In the genomic region with DNA sequence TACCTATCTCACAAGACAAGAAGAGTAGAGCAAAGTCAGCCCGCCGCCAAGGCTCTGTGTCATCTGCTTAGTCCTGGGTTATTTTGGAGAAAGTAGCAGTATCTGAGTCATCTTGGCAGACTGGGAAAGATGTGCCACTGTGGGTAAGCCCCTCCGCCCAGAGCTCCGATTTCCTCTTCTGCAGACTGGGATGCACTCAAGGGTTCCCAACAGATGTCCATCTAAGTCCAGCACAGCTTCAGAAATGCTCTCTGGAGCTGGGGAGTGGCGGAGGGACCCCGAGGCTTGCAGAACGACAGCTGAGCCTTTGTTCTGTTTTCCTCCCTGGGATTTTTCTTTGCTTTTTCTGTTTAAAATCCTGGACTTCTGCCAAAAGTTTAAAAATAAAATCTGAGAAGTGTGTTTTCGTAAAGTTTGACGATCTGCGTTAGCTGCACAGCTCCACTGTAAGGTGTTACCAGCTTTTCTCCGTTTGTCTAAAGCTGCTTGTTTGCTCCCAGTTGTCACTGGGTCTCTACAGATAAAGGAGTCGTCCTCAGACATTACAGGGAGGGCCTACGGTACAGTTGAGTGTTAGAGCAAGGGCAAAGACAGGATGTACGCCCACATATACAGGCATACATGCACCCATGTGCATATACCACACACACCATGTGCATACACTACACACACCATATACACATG, we compare ENCODE assay signal across 11 mouse cellular contexts.
DNase-seq lines count a peak whose midpoint lies in the region; ATAC-seq and TF ChIP-seq lines count a peak whose summit lies in the region.
"Had no signal": no experiment of that assay in that cellular context is flagged by ENCODE, and none has a peak within 500 bp of the region (broad histone marks: within the 10 kb centered on the region; RNA-seq: fewer than 3 reads in every experiment).

No protein-coding gene starts in this region.

- H3ac ChIP-seq in myocyte (ENCODE audit: control insufficient read depth, insufficient read length) = no peak overlapping the region

- H3K9me3 ChIP-seq in hindbrain, embryonic 13.5 days = no peaks in the 10 kb centered on the region
- no peaks in the 10 kb centered on the region for H3K9me3 ChIP-seq in hindbrain, embryonic 14.5 days (ENCODE audit: control insufficient read depth, low read length)
- H3K9me3 ChIP-seq in kidney, embryonic 14.5 days (ENCODE audit: control insufficient read depth, low read length) = no peaks in the 10 kb centered on the region
- H3K9me3 ChIP-seq: heart, embryonic 13.5 days had no signal

- H3K4me2 ChIP-seq in hindbrain, embryonic 13.5 days = no peak overlapping the region
- no peak overlapping the region for H3K4me2 ChIP-seq in hindbrain, embryonic 14.5 days (replicated peaks)
- peak overlapping the region; percentile 57 for H3K4me2 ChIP-seq in myocyte (ENCODE audit: low read depth)
- H3K4me2 ChIP-seq in kidney, embryonic 14.5 days (replicated peaks; ENCODE audit: low read depth, low read length) = no peak overlapping the region
- H3K4me2 ChIP-seq: heart, embryonic 13.5 days had no signal

- H3K4me1 ChIP-seq in hindbrain, embryonic 13.5 days (replicated peaks) = peaks cover 9% of the 10 kb centered on the region
- H3K4me1 ChIP-seq in hindbrain, embryonic 14.5 days (replicated peaks; ENCODE audit: control insufficient read depth, insufficient read depth, low read length) = no peaks in the 10 kb centered on the region
- no peaks in the 10 kb centered on the region for H3K4me1 ChIP-seq in kidney, embryonic 14.5 days (ENCODE audit: control insufficient read depth, insufficient read depth, low read length)
- H3K4me1 ChIP-seq in thymus, adult 2 months (replicated peaks; ENCODE audit: control insufficient read depth, insufficient read depth, low read length) = peaks cover 3% of the 10 kb centered on the region; the same call in 1 of the 2 replicates

- ATAC-seq in hindbrain, embryonic 13.5 days (ENCODE audit: low FRiP score) = no peak
- ATAC-seq in hindbrain, embryonic 14.5 days (ENCODE audit: low FRiP score) = no peak
- peak; percentile 56 for ATAC-seq in CD4-positive, CD25-positive, alpha-beta regulatory T cell, adult 4 months
- ATAC-seq in kidney, embryonic 14.5 days (ENCODE audit: low FRiP score, low TSS enrichment) = no peak

- no peak for TF ChIP-seq CTCF in brain, embryonic 14.5 days (IDR thresholded peaks at IDR 0.05; ENCODE audit: borderline replicate concordance, extremely low read depth, insufficient read depth, insufficient read length)
- no peak for TF ChIP-seq CTCF in thymus, adult 2 months (IDR thresholded peaks at IDR 0.05; ENCODE audit: borderline replicate concordance, control insufficient read depth, extremely low read depth, insufficient read depth, low read length, poor library complexity)

- no peak for DNase-seq in hindbrain, embryonic 14.5 days (ENCODE audit: low spot score)
- DNase-seq in brain, embryonic 14.5 days (ENCODE audit: low read depth) = peak; percentile 40
- DNase-seq in yolk sac, embryonic 10.5 days (ENCODE audit: low spot score) = no peak
- DNase-seq in thymus, adult 2 months = no peak
- DNase-seq: cerebellum, postnatal 14 days; thymus, adult 18-20 months had no signal

- H3K27ac ChIP-seq in hindbrain, embryonic 13.5 days = 0 out of 2 replicates have a peak overlapping the region, but pooled peaks have one; percentile 12
- no peak overlapping the region for H3K27ac ChIP-seq in hindbrain, embryonic 14.5 days
- H3K27ac ChIP-seq in kidney, embryonic 14.5 days (ENCODE audit: low read depth, low read length) = no peak overlapping the region
- H3K27ac ChIP-seq in thymus, adult 2 months (ENCODE audit: control insufficient read depth, insufficient read depth, low read length) = no peak overlapping the region
- H3K27ac ChIP-seq: heart, embryonic 13.5 days had no signal

- no peak overlapping the region for H3K4me3 ChIP-seq in hindbrain, embryonic 13.5 days
- H3K4me3 ChIP-seq in hindbrain, embryonic 14.5 days (replicated peaks; ENCODE audit: low read length) = no peak overlapping the region
- no peak overlapping the region for H3K4me3 ChIP-seq in myocyte
- no peak overlapping the region for H3K4me3 ChIP-seq in kidney, embryonic 14.5 days (ENCODE audit: low read length)
- no peak overlapping the region for H3K4me3 ChIP-seq in thymus, adult 2 months (ENCODE audit: control insufficient read depth, insufficient read depth, low read length)
- H3K4me3 ChIP-seq: heart, embryonic 13.5 days had no signal

- H3K36me3 ChIP-seq in hindbrain, embryonic 13.5 days = peaks cover 3% of the 10 kb centered on the region
- peaks cover 5% of the 10 kb centered on the region; the same call in 1 of the 2 replicates for H3K36me3 ChIP-seq in hindbrain, embryonic 14.5 days (replicated peaks; ENCODE audit: control insufficient read depth, insufficient read depth)
- H3K36me3 ChIP-seq in myocyte (ENCODE audit: control insufficient read depth, insufficient read depth) = no peaks in the 10 kb centered on the region
- no peaks in the 10 kb centered on the region for H3K36me3 ChIP-seq in kidney, embryonic 14.5 days (ENCODE audit: control insufficient read depth, insufficient read depth, low read length)
- no peaks in the 10 kb centered on the region for H3K36me3 ChIP-seq in thymus, adult 2 months (ENCODE audit: control insufficient read depth, insufficient read depth, low read length)

- no peak overlapping the region for H3K9ac ChIP-seq in hindbrain, embryonic 13.5 days
- H3K9ac ChIP-seq in hindbrain, embryonic 14.5 days = no peak overlapping the region
- no peak overlapping the region for H3K9ac ChIP-seq in kidney, embryonic 14.5 days (ENCODE audit: low read depth, low read length)
- H3K9ac ChIP-seq: heart, embryonic 13.5 days had no signal

- no peaks in the 10 kb centered on the region for H3K27me3 ChIP-seq in hindbrain, embryonic 13.5 days
- H3K27me3 ChIP-seq in hindbrain, embryonic 14.5 days (ENCODE audit: control insufficient read depth, insufficient read depth, low read length) = no peaks in the 10 kb centered on the region
- H3K27me3 ChIP-seq in myocyte (ENCODE audit: control insufficient read depth, insufficient read depth, insufficient read length) = no peaks in the 10 kb centered on the region
- no peaks in the 10 kb centered on the region for H3K27me3 ChIP-seq in kidney, embryonic 14.5 days (ENCODE audit: control insufficient read depth, insufficient read depth, low read length)
- H3K27me3 ChIP-seq in thymus, adult 2 months (ENCODE audit: control insufficient read depth, insufficient read depth, low read length) = no peaks in the 10 kb centered on the region
- H3K27me3 ChIP-seq: heart, embryonic 13.5 days had no signal

- H3K79me2 ChIP-seq in myocyte (ENCODE audit: control insufficient read depth, insufficient read depth) = no peaks in the 10 kb centered on the region

- no peak for TF ChIP-seq POLR2A in brain, embryonic 14.5 days (IDR thresholded peaks at IDR 0.05; ENCODE audit: borderline replicate concordance, extremely low read depth, insufficient read depth, insufficient read length, poor library complexity, severe bottlenecking)
- TF ChIP-seq POLR2A in myocyte (IDR thresholded peaks at IDR 0.05; ENCODE audit: insufficient read length, low read depth) = no peak
- no peak for TF ChIP-seq POLR2A in thymus, adult 2 months (IDR thresholded peaks at IDR 0.05; ENCODE audit: control insufficient read depth, extremely low read depth, insufficient read depth, low read length, poor library complexity)

- 72% methylated on average over 14 of the region's 14 CpGs for WGBS in hindbrain, embryonic 13.5 days
- WGBS in hindbrain, embryonic 14.5 days = 69% methylated on average over 14 of the region's 14 CpGs
- 58% methylated on average over 14 of the region's 14 CpGs for WGBS in kidney, embryonic 14.5 days
- WGBS in thymus, adult 2 months = 68% methylated on average over 14 of the region's 14 CpGs

TF ChIP-seq in myocyte, 11 proteins besides CTCF, POLR2A, EP300 and RAD21:
- TF ChIP-seq CEBPB (IDR thresholded peaks at IDR 0.05; ENCODE audit: insufficient read depth, poor library complexity, severe bottlenecking) (no peak), SRF (IDR thresholded peaks at IDR 0.05; ENCODE audit: control insufficient read depth, insufficient read length, low read depth) (no peak), MYOD1 (IDR thresholded peaks at IDR 0.05; ENCODE audit: control insufficient read depth in 1 of 3, insufficient read length in 2 of 3, low read depth in 2 of 3) (peak in 2 of 3 experiments; percentile 38), USF1 (IDR thresholded peaks at IDR 0.05; ENCODE audit: low read depth) (no peak), MAX (IDR thresholded peaks at IDR 0.05; ENCODE audit: low read depth) (no peak), MYOG (IDR thresholded peaks at IDR 0.05; ENCODE audit: control insufficient read depth in 1 of 3, insufficient read depth in 1 of 3, insufficient read length in 2 of 3, low read depth in 2 of 3) (peak in 2 of 3 experiments; percentile 10 to 38)
